Mouse (Mus musculus) E14TG2a.4 (cell line): Measurements from ENCODE around the gene Ints11.

ENCODE experiments used
- CTCF ChIP-seq: conservative IDR thresholded peaks from 2 replicates; pipeline ENCODE4 v1.5.1; 2014; ENCODE audit warnings: low read length
- NANOG ChIP-seq: IDR thresholded peaks from 2 replicates; pipeline ENCODE4 v1.6.1; 2014; ENCODE audit warnings: borderline replicate concordance, low read length, mixed read lengths
- POU5F1 ChIP-seq: IDR thresholded peaks from 2 replicates; pipeline ENCODE4 v1.6.1; 2014; ENCODE audit warnings: low read length, borderline replicate concordance

DNA sequence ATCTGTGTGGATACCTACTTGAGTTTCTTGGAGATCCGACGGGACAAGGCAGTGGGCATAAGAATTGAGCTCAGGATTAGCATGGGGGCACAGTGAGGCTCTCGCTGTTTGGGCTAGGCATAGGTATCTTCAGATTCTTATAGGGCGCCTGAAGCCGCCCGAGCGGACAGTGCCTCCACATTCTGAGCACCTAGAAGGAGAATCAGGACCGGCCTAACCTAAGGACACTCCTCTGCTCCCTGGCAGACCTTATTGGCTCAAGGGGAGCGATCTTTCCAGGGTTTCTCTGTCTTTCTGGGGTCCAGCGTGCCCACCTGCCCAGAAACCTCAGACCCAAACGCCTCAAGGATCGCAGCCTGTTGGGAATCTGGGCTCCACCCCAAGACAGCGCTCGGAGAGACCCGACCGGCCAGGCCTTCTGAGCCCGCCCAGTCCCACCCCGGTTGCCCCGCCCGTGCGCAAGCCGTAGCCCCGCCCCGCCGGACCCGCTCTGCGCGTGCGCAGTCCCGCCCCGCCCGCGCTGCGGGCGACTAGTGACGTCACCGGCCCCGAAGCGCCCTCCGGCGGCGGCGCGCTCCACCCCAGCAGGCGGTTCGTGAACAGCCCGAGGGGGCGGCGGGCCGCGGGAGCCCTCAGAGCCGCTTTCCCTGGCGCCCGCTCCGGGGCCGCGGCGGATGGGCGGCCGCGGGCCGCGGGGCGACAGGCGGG is 22.3 kb upstream of the Ints11 start, which contains the start of gene Dvl1:
- no peak for TF ChIP-seq CTCF
- TF ChIP-seq POU5F1 = no peak
- no peak for TF ChIP-seq NANOG
